Mouse (Mus musculus) spleen, postnatal 14 days (tissue): ENCODE results near the gene Them7.

ENCODE experiments used
- DNase-seq, 2 experiments: peaks; one replicate each; pipeline ENCODE4 v3.0.0; 2021 to 2022; ENCODE audit warnings: low spot score in 2 of 2

The Them7 gene

DNA sequence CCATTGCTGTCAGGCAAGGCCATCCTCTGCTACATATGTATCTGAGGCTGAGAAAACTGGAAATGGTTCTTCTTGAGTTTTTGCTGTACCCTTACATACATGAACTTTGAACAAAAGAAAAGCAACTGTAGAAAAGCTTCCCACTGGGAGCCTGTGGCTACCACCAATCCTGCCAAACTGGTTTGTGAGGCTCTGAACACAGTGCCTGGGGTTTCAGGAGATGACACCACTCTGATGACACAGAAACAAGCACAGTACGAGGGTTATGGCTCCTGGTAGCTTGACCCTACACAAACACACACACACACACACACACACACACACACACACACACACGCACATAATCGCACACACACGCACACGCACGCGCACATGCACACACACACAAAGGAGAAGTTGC is 151.1 kb downstream of the Them7 start:
- DNase-seq: no peak

DNA sequence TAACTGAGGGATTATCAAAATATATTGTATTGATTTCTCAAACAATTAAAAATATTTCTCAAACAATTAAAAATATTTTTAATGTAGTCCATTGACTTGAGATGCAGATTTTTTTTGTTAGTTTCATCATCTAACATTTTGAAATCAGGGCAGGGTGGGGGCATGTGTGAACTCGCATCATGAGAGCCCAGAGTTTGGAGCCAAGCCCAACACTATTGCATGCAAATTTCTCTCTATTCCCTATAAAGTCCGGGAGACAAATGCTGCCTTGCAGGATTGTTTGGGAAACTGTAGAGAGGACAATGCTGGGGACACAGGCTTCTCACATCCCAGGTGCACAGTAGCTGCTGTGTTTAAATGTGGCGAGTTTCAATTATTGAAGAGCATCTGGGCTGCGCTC is 151.6 kb downstream of the Them7 start:
- DNase-seq: no peak

DNA sequence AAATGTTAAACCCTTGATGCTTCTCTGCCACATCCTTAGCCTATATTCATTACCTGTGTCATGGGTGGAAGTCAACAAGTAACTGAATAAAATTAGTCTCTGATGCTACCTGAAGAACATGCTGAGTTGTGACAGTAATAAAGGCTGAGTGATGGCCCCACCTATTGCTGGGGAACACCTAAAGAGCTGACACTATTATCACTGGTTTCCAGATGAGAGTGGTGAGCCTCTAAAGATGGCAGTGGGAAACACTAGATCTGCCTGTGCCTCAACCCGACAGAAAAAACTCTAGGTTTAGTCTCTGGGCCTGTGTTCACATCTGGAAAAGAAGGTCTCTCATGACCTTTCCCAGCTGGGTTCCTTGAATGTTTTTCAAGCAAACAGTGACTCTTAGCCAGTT is 155.6 kb downstream of the Them7 start:
- no peak for DNase-seq

DNA sequence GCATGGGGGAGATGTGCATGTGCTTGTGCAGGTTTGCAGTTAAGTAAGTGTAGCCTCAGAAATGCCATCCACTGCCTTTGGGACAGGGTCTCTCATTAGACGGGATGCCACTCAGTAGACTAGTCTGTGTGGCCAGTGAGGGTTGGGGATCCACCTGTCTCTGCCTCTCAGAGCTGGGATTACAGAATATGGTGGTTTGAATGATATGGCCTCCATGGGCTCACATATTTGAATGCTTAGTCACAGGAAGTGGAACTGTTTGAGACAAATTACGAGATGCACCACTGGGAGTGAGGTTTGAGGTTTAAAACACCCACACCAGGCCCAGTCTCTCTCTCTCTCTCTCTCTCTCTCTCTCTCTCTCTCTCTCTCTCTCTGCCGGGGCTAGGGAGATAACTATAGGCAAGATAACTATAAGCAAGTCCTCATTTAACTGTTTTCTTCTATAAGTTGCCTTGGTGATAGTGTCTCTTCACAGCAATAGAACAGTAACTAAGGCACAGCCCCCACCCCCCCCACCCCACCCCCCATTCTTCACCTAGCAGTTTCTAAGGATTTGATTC is 156.7 kb downstream of the Them7 start:
- no peak for DNase-seq

DNA sequence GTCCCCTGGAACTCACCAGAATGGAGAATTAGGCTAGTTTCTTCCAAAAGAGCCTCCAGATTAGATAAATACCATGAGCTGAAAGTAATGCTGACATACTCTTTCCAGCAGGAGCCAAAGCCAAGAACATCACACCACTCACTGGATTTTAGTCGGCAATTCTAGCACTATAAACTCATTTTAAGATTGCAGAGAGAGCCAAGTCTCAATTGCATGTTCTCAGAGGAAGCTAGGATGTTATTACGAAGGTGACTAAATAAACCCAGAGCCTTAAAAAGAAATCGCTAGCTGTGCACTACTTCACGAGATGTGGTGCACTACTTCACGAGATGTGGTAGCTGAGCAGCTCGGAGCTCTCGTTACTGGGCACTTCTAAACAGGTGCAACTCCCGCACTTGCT is 158.9 kb downstream of the Them7 start:
- DNase-seq: no peak

DNA sequence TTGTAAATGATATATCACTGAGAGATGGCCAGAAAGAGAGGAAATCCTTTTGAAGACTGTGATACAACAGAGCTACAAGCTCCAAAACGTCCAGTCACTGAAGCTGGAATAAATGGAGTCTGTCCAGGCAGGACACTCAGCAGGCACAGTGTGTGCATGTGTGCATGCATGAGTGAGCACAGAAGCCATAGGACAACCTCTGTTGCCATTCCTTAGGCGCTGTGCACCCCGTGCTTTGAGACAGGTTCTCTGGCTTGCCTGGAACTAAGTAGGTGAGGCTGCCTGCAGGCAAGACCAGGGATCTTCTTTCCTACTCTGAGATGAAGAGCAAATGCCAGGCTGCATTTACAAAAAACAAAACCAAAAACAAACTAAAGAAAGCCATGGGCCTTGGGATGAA is 160.9 kb downstream of the Them7 start:
- no peak for DNase-seq

DNA sequence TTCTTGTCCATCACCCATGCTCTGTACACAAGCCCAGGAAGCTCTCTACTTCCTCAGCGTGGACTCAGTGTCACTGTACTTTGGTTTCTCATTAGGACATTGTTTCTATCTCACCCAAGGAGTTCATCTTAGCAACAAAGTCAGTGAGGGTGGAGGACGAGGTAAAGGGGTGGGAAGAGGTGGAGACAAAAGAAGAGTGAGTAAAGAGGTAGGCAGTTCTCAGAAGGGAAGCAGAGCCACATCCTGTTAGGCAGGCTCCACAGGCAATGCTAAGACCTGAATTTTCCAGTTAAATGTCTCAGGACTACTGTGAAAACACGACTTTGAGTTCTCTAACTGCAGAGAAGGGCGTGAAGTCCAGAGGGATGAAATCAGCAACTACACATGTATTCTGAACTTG is 162.3 kb downstream of the Them7 start:
- no peak for DNase-seq

DNA sequence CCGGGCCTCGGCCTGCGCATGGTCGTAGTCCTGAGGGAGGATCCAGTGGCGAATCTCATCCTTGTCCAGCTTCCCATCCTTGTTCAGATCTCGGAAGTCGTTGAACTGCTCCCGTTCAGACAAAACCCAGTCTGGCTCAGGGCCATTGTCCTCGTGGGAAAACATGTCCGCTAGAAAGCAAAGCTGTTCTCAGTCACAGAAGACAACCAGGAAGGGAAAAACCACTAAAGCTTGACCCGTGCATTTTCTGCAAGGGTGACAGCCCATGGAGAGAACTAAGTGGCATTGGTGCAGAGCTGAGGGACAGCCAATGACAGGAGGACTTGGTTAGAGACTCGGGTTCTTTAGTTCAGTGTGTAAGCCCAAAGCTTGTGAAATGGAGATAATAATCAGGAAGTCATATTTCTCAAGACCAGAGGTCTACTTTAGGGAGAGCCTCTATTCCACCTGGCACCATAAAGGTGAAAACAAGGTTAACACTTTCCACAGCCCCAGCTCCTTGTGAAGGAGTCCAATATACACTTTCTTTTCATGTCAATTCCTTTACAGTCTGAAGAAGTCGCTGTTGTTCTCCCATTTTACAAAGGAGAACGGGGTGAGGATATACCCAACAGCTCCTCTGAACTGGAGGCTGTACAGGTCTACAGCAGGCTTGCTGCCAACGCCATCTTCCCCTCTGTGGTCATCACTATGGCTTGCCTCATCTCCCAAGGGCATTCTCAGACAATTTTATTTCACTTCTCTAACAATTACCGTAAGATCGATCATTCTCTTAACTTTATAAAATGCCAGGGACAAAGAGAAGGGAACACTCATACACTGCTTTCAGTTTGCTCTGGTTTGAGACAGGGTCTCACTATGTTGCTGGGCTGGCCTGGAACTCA is 165.1 kb downstream of the Them7 start:
- DNase-seq: no peak

DNA sequence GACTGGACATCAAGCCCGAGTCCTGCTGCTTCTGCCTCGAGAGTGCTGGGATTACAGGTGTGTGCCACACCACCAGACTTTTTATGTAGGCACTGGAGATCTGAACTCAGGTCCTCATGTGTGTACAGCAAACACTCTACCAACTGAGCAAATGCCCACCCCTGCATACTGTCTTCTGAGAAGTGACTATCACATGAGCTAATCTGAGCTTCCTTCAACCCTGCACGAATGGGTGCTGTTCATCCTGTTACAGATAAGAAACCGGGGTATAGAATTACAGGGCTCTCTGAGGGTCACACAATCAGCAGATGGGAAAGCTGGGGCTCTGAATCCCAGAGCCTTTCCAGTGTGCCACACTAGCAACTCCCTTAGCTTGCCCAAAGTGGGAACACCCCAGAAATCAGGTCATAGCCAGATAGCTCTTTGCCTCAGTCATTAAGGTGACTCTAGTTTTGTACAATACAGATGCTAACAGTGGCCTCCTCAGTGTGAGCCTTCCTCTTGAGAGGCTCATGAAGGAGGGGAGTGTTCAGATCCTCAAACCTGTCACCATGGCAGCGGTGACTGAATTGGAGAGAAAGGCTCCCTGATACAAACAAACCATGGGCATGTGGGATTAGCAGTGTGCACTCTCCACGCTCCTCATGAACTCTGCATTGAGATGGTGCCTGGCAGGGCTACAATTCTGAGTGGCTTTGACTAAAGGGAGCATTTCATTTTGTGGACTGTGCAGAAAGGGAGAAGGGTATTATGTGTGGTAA is 166.7 kb downstream of the Them7 start:
- no peak for DNase-seq

DNA sequence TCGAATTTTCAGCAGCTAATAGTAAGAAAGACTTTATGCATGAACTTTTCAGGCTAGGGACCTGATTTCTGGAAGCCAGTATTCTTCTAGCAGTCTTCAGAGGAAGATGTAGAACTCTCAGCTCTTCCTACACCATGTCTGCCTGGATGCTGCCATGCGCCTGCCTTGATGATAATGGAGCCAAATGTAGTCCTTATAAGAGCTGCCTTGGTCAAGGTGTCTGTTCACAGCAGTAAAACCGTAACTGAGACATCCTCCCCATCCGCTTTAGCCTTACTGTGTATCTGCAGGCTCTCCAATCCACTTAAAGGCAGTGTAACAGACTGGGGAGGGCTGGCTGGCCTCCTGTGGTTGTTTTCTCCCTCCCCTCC is 167.3 kb downstream of the Them7 start:
- DNase-seq: no peak

DNA sequence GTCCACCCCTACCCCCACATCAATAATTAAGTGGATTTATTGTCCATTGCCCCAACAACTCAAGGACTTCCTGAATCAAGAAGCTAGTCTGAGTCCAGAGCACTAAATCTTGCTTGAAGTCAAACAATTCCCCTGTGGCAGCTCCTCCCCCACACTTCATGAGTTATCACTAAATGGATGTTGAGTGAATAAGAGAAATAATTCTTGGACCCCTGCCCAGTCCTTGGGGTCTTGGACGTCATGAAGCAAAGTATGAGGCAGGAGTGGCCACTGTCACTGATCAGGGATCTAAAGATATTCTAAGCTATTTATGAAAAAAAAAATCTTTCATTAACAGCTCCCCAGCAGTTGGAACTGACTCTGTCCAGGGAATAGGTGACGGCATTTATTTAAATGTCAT is 168.4 kb downstream of the Them7 start:
- DNase-seq: no peak

DNA sequence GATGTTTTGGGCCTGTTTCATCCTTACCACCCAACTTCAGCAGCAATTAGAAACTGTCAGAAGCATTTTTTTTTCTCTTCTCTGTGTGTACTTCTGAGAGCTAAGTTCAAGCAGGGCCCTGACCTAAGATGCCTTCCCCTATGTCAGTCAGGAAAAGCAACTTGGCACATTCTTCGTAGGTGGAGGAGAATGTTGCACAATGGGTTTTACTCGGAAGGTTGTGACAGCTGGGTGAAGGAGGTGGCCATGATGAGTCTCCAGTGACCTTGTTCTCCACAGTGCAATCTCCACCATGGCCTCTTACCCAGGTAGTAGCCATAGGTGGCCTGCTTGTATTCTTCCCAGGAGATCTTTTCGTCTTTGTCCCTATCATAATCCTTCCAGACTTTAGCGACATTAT is 170.3 kb downstream of the Them7 start:
- no peak for DNase-seq

DNA sequence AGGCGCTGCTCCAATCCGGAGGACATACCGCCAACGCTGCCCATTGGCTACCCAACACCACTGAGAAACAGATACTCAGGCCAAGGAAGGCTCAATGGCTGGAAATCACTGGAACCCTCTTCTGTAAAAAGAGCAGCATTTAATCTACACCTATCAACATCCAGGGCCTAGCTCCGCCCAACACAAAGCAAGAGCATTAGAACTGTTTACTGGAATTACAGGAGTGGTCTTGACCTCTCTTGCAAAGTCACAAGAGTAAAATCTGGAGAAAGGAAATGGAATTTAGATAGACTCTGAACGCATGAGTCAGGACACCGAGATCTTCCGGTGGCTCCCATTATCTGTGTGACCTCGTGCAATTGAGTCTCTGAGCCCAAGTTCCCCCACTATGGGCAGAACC is 171.9 kb downstream of the Them7 start:
- DNase-seq: no peak

DNA sequence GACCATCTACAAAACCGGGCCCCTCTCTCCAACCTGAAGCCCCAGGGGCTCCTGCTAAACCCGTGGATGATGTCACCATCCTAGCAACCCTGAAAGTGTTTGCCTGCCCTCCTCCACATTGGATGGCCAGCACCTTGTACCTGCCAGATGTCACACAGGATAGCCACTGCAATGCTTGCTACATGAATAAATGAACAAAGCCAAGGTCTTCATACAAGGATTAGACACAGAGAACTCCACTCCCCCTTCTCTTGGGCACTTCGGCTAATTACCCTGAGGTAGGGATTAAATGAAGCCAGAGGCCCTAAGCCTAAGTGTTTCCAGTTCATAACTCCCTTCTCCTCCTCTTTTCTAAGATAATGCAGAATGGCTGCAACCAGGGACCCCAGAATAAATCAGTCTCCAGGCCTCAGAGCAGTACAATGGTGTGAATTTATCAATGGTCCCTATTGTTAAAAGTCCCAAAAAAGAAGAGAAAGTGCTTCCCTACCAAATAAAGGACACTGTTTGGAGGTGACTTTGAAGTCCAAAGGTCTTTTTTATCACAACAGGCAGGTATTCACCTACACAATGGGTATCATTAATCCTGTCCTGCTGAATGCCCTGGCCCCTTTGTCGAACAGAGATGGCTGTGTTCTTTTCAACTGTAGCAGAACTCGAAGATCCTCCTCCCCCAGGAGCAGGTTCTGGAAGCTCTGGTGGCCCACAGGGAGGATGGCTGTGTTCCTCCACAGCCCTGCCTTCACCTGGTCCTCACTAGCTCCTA is 173.5 kb downstream of the Them7 start:
- no peak for DNase-seq

DNA sequence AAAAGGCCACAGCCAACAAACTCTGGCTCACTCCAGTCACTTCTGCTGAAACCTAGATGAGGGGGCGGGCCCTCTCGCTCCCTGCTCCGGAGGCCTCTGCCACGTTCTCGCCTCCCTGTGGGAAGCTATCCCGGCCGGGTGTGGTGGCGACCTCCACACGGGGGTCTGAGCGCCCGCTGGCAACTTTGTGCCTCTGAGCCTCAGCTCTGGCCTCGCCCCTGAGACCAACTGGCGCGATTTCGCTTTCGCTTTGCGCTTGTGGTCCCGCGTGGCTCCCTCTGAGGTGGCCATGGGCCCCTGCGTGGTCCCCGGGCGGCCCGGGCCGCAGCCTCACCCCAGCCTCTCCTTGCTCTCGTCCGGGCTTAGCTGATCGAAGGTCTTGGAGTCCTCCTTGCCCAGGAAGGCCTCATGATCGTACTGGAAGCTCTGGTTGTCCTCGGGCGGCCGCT is 174.5 kb downstream of the Them7 start:
- peak; percentile 14 to 18 for DNase-seq

DNA sequence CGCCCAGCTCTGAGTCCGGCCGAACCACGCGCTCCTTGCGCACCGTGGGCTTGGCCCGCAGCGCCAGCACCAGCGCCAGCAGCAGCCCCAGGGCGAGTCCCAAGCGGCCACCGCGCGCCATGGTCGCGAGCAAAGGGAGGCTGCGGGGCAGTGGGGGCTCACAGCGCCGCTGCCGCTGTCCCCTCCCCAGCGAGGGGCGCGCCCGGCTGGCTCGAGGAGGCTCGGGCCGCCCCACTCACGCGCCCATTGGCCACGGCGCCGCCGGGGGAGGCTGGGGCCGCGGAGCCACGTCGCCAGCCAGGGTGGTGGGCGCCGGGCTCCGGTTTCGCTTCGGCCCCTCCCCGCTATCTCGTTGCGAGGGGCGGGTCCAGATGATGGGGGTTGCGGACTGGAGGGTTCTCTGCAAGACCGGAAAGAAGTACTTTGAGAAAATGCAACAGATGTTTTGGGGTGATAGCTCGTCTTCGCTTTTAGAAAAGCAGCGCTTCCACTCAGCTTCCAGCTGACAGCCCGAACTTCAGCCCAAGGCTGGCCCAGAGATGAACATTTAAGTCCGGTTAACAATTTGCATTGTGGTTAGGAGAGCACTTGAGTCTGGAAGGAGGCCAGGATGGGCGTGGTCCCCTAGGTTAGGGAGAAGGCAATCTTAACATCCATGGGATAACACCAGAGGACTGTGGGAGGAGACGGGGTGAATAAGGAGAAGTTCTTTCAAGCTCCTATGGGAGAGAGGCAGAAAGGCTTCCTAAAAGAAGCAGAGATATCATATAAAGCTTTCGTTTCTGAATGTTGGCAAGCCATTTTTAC is 175.2 kb downstream of the Them7 start, which contains the start of gene Rcn1:
TSS of gene Rcn1 (minus strand) at position 235 of the 807 bp plus-strand sequence.
- peak; percentile 39 to 40 for DNase-seq

DNA sequence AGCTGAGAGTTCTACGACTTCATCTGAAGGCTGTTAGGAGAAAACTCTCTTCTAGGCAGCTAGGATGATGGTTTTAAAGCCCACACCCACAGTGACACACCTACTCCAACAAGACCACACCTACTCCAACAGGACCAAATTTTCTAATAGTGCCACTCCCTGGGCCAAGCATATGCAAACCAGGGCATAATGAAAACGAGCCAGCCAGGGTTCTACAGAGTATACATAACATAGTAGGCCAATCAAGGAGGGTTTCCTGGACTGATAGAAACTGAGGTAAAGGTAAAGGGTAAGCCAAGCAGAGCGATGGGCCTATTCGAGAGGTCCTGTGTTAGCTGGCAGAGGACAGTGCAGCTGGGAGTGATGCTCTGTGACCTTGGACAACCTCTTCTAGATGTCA is 176.4 kb downstream of the Them7 start:
- DNase-seq: no peak

DNA sequence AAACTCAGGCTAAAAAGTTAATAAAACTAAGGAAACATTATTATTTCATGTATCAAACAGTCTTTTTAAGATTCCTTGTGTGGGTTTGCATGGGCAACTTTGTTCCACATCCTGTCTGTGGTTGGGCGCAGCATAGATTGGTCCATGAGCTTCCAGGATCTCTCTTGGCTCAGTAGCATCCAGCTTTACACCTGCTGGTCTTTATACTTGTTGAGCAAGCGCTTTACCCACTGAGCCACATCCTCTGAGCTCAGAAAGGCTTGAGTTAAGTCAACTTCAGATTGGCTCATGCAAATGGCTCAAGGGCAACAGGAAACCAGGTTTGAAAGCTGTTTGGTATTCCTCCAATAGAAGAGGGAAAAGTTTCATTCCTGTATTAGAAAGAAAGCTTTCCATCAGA is 178.1 kb downstream of the Them7 start:
- no peak for DNase-seq

DNA sequence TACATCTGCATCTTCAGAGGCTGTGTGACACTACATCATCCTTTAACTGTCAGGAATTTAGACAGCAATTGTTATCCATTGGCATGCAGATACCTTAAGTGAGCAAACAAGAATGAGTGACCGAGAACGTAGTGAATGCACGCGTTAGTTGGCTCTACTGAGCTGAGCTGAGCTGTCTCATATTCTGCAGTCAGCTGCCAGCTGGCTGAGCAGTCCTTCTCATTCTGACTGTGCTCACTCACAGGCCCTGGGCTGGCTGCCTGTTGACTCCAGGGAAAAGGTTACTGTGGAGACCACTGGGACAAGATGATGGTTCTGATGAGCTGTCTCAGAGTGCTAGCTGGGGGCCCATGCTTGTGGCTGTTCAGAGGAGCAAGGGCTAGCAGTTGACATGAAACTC is 184.4 kb downstream of the Them7 start:
- no peak for DNase-seq

DNA sequence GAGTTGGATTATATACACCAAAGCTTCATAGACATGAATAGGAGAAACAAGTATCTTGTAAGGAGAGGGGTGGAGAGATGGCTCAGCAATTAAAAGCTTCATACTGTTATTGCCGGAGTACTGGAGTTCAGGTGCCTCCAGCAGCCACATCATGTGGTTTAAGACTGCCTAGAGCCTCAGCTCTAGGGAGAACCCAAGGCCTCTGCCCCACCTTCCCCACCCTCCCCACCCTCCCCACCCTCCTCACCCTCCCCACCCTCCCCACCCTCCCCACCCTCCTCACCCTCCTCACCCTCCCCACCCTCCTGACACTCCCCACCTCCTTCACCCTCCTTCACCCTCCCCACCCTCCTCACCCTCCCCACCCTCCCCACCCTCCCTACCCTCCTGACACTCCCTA is 185.1 kb downstream of the Them7 start:
- DNase-seq: no peak

DNA sequence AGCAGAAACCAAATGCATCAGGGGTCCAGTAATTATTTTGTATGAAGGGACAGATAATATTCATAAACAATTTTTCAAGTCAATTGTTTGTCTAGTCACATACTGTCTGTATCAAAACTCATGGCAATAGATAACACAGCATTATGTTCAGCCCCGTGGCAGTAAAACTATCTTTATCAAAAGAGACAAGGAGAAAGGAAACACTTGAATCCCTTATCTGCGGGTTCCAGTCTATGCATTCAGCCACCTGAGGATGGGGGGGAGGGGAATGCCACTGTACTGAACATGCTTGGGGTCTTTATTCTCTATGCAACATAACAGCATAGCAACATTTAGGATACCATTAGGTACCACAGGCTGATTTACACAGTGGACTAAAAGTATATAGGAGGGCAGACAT is 190.2 kb downstream of the Them7 start:
- no peak for DNase-seq
